Mouse (Mus musculus): ENCODE data around the gene Esr1.

Esr1 gene

DNA sequence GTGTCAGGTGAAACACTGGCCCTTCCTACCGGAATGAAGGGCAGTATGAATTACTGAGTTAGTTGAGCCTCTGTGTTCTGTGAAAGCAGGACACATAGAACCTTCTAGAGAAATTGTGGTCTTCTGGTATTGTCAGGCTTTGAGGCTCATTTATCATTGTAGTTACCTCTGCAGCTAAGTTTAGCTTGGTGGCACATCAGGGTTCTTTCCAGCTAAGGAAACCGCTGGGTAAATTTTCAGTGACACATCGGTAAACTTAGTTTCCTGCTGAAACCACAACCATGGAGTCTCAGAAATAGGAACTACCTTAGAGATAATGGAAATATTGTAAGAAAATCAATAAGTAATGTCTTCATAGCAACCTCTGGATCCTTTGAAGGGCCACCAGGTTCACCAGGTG lies 366.0 kb downstream of the Esr1 start:
- no peak for DNase-seq (ENCODE audit: low spot score in 2 of 2)

- DNase-seq (ENCODE audit: low spot score in 2 of 2) = no peak
These were observed 372.5 kb downstream of the Esr1 start for GRCm38 (mm10) chr10:4983919-4984318.

DNA sequence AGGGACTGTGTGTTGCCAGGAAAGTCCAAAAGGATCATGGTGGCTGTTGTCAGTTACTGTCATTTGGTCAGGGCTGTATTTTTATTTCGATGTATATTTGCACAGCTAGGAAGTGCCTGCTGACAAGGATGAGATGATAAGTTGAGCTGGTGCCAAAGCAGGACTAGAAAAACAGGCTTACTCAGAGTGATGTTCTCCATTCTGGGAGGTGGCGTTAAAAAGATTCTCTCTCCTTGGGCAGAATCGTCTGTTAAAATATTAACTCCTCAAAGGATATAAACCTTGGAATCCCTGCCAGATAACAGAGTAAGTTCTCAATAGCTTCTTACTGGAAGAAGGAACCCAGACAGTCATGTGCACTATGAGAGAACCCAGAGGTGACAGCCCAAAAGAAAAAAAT lies 382.4 kb downstream of the Esr1 start:
- no peak for DNase-seq (ENCODE audit: low spot score in 2 of 2)

- DNase-seq (ENCODE audit: low spot score in 2 of 2) = no peak
These were observed 385.2 kb downstream of the Esr1 start for GRCm38 (mm10) chr10:4996592-4996991.

- DNase-seq (ENCODE audit: low spot score in 2 of 2) = no peak
These were observed 397.5 kb downstream of the Esr1 start for GRCm38 (mm10) chr10:5008795-5009366.

DNA sequence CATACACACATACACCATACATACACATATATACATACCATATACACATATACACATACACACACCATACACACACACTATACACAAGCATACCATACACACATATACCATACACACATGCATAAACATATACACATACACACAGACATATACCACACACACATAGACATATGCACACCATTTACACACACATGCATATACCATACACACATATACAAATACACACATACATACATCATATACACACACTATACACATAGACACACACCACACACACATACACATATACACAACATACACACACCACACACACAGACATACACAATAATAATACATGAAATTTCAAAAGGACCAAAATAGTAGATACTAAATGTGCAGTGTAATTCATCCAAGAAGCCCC lies 400.6 kb downstream of the Esr1 start:
- no peak for DNase-seq (ENCODE audit: low spot score in 2 of 2)

DNA sequence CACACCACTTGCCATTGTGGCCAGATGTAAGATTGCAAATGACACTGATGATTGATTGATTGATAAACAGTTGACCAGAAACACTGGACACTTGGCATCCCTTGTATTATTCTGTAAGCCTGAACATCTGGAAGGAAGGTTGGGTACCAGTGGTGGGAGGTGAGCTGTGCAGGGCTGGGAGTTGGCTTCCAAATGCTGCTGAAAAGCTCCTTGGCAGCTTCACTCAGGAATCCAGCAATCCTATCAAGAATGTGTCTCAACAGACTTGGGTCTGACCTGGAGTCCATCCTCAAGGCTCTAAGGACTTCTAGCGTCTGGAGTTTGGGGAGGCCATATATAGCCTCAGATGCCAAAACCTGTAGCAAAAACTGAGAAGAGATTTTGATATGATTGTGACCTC lies 403.6 kb downstream of the Esr1 start:
- no peak for DNase-seq (ENCODE audit: low spot score in 2 of 2)

DNA sequence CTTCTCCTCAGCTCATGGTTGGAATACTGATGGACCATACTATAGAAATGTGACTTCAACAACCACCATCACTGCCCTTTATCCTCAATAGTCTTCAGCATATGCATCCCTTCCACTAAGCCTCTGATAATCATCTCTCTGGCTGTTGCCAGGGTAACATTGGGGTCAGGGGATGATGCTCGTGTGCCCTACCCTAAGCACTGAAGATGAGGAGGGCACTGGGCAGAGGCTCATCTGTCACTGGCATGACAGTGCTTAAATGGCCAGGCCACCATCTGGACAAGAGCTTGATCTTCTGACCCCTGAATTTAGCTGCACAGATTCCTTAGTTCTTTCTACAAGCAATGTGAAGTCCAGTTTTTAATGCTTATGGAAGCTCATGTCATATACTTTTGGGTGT lies 405.8 kb downstream of the Esr1 start:
- DNase-seq (ENCODE audit: low spot score in 2 of 2) = no peak

DNA sequence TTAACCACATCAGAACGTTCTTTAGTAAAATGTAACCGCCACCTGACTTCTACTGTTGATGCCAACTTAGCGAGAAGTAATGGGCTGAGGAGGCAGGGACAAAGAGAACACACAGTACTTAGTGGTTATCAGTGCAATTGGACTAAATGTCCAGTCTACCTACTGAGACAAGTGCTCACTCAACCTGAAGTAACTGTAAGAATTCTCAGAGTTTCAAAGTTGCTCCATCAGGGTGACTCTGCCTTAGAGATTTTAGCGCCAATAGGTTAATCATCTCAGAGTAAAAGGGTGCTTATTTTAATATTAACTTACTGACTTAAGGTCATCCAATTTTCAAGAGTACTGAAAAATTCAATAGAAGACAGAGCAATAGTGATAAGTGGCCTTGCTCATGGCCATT lies 414.5 kb downstream of the Esr1 start:
- DNase-seq (ENCODE audit: low spot score in 2 of 2) = no peak

DNA sequence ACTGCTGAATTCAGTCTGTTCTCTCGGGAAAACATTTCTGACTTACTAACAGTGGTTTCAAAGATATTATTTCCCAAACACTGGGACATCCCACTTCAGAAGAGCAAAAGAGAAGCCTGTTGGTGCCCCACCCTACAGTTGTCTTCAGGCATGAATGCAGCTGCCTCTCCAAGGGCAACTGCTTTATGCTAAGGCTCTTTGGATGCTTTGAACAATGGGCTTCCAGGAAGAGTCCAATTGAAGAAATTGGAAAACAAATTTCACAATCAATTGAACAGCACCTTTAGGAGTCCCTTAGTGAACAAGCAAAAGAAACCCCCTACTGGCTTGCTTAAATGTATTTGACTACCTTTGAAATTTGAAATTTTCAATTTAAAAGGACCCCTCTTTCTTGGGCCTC lies 415.8 kb downstream of the Esr1 start:
- DNase-seq (ENCODE audit: low spot score in 2 of 2) = no peak

- no peak for DNase-seq (ENCODE audit: low spot score in 2 of 2)
These were observed 416.9 kb downstream of the Esr1 start for GRCm38 (mm10) chr10:5028301-5028700.

- DNase-seq (ENCODE audit: low spot score in 2 of 2) = no peak
These were observed 417.8 kb downstream of the Esr1 start for GRCm38 (mm10) chr10:5029161-5029560.

DNA sequence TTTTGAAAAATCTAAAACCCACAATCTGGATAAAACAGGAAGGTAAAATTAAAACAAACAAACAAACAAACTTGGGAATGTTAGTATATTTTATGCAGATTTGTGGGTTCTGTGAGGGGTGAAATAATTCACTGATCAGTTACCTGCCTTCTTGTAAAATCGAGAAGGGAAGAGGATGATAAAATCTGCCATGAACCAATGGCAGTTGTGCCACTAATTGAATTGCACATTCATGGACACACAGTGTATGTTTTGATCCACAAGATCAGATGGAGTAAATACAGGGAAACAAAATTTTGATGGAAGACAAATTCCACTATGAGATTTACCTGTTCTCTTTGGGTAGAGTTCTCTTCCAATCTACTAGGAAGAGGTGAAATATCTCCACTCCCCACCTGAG lies 418.5 kb downstream of the Esr1 start:
- DNase-seq (ENCODE audit: low spot score in 2 of 2) = no peak

DNA sequence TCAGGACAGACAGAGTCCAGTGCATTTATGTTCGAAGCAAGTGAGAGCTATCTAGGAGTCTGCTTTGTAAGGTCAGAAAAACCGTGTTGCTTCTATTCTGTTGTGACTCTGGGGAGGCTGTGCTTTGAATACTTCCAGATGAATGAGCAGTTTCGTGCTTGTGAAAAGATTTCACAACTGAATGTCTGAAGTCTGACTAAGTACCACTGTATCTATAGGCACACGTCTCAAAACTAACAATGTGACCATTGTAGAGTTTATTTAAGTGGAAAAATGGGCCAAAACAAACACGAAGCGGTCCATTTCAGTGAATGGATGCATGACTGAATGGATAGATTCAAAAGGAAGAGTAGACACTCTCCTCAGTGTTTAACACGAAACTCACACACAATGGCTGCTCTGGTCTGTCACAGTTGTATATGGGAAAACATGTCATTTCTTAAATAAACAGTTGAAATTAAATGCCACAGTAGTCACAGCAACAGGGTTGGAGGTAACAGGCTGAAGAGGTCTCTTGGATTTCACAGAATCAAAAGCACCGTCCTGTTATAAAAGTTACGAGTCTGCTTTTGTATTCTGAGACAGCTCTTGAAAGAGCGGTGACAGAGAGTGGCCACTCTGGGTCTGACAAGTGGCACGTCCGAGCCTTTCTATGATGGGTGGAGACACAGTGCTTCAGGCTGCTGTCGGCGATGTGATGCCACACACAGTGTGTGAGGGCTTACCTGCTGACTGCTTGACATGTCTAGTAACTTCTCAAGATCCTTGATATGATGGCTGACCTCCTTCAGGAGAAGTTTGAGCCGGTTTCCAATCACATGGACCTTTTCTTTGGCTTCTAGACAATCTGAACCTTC lies 421.0 kb downstream of the Esr1 start:
- no peak for DNase-seq (ENCODE audit: low spot score in 2 of 2)

DNA sequence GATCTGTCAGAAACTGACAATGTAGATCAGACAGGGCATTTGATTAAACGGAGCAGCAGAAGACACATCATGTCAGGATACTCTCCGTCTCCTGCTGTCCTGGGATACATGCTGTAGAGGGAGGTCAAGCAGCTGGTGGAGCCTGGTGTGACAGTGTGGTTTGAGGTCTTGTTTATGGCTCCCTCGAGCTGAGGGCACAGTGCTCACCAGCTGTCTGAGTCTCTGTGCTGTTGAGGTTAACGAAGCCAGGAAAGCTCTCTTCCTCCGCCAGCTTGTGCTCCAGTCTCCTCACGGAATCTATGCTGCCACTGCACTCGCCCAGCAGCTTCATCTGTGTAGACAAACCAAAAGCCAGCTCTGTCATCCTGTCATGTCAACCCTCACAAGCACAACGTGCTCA lies 429.9 kb downstream of the Esr1 start:
- no peak for DNase-seq (ENCODE audit: low spot score in 2 of 2)

- no peak for DNase-seq (ENCODE audit: low spot score in 2 of 2)
These were observed 433.1 kb downstream of the Esr1 start for GRCm38 (mm10) chr10:5044481-5044880.

DNA sequence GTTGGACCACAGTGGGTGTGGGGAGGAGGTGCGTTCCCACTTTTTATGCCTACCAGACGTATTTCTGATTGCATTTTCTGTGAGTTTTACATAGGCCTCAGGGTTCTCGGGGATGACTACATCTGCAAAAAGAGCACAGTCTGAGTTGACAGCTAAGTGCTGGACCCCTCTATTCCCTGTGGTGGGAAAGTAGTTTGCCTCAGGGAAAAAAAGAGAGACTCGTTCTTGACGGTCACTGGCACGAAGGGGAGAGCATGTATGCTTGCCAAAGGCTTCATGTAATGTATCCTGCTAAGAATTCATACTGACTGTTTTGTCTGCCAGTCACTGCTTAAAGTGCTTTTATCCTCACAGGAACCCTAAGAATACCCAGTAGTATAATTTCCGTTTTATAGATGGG lies 433.8 kb downstream of the Esr1 start:
- no peak for DNase-seq (ENCODE audit: low spot score in 2 of 2)

DNA sequence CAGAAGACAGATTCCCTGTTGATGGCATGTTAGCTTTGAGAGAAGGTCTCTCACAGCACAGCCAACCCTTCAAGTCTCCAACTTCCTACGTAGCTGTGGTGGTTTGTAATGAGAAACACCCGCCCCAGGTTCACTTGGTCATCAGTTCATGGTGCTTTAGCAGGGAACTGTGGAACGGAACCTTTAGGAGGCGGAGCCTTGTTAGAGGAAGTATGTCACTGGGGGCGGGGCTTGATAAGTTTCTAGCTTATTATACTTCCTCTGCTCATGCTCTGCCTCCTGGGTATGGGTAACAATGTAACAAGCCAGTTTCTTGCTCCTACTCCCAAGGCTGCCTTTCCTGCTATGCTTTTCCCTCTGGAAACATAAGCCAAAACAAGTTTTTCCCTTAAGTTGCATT lies 434.3 kb downstream of the Esr1 start:
- DNase-seq (ENCODE audit: low spot score in 2 of 2) = no peak

Data from heart, adult 9 months (tissue).